Mouse (Mus musculus) midbrain, embryonic 10.5 days (tissue): ENCODE data around the gene Zg16. TPM values are rescaled to one million over a fixed set of nuclear protein-coding genes. Genes with fewer than 3 reads are reported as not detected.
"Not testable (repeated sequence)": the region's sequence is repeated elsewhere in the genome, so short reads cannot be mapped to it uniquely, and the experiment has no call there.

ENCODE experiments used
- DNase-seq: peaks from one replicate; pipeline ENCODE4 v3.0.0-alpha.2; 2017; ENCODE audit warnings: low spot score
- H3K27ac ChIP-seq: fragments of 300-500 bp; sonication (generic); replicated peaks from 2 replicates; pipeline ENCODE4 v1.5.1; 2016; ENCODE audit warnings: mild to moderate bottlenecking
- H3K27me3 ChIP-seq: fragments of 300-500 bp; sonication (generic); 2 replicates; pipeline ENCODE4 v1.6.1; 2016; ENCODE audit warnings: low read depth, mild to moderate bottlenecking; ENCODE audit not compliant: poor library complexity, severe bottlenecking
- H3K36me3 ChIP-seq: fragments of 300-500 bp; sonication (generic); 2 replicates; pipeline ENCODE4 v1.6.1; 2016; ENCODE audit warnings: mild to moderate bottlenecking, moderate library complexity
- H3K4me1 ChIP-seq: fragments of 300-500 bp; sonication (generic); 2 replicates; pipeline ENCODE4 v1.6.1; 2016
- H3K4me3 ChIP-seq: fragments of 300-500 bp; sonication (generic); 2 replicates; pipeline ENCODE4 v1.5.1; 2016; ENCODE audit warnings: mild to moderate bottlenecking, moderate library complexity
- H3K9me3 ChIP-seq: fragments of 300-500 bp; sonication (generic); replicated peaks from 2 replicates; pipeline ENCODE4 v1.6.1; 2016; ENCODE audit warnings: mild to moderate bottlenecking
- WGBS: fragments of 180-500 bp; shearing (Covaris S2); methylation state at CpG from one replicate; pipeline ENCODE4 v1.1.7; 2016; 5-methylcytosine and 5-hydroxymethylcytosine counted together
- polyA plus RNA-seq: library from polyadenylated mRNA; unstranded; fragments of >200 nt; fragmentation: Nextera tagmentation; extraction: Ambion mirVana; gene quantifications from 2 replicates; pipeline ENCODE4 v1.2.1, GENCODE M21; 2016

Zg16 gene
- polyA plus RNA-seq, 1 experiment from 2014 or later: not detected

DNA sequence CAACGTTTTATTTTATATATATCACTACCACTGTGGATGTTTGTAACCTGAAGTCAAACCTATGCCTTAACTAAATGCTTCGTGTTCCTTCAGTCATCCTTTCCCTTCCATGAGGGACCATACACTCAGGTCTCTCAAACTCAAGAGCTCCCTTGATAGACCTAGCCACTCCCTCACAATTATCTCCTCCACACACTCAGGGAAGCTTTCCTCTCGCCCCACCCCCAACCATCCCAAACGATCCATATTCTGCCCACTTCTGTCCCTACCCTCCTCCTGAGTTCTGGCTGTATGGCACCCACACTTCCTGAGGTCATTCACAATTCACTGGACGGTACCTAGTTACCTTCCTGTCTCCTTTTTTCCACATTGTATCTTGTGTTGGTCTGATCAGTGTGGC is 11.4 kb upstream of the Zg16 start:
- Histone ChIP-seq H3K36me3 (no peaks in the 10 kb centered on the region), H3K4me3 (no peak overlapping the region), H3K27me3 (no peaks in the 10 kb centered on the region), H3K9me3 (no peaks in the 10 kb centered on the region), H3K4me1 (no peaks in the 10 kb centered on the region), H3K27ac (no peak overlapping the region)
- no peak for DNase-seq
- 89% methylated on average over 5 of the region's 5 CpGs for WGBS

DNA sequence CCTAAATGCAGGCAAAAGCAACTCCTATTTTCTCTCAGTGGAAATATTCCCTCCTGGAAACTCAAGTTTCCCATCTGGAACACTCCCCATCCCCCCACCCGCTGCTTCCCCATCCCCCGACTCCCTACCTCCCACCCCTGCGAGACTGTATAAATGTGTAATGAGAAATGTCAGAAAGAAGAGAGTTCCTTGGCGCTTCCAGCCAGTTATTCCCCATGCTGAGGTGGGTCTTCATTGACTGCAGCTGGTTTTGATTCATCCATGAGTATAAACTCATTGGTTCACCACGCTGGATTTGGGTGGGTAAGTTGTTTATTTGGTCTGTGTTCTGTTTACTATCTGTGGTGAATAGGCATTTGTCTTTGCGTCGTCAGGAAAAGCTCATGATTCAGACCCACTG is 9.3 kb upstream of the Zg16 start:
- Histone ChIP-seq H3K4me3 (no peak overlapping the region), H3K9me3 (no peaks in the 10 kb centered on the region), H3K27ac (no peak overlapping the region), H3K27me3 (no peaks in the 10 kb centered on the region), H3K36me3 (no peaks in the 10 kb centered on the region), H3K4me1 (peaks cover 11% of the 10 kb centered on the region)
- WGBS: 86% methylated on average over 7 of the region's 7 CpGs
- no peak for DNase-seq

DNA sequence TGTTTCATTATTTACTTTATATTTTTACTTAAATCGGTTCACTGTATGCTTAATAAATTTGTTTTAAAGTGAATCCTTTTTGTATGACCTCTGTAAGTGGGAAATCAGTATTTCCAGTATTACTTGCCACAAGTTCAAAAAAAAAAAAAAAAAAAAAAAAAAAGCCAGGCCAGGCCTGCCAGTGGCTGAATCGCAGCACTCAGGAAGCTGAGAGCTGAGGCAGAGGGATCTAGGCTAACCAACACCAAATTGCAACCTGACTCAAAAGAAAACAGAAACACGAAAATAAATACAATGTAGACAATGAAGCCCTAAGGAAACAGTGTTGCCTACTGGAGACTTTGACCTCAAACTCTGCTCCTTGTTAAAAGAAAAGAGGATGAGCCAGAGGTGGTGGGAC is 6.8 kb upstream of the Zg16 start:
- no peaks in the 10 kb centered on the region for H3K27me3 ChIP-seq
- no peaks in the 10 kb centered on the region for H3K36me3 ChIP-seq
- WGBS: 81% methylated on average over 3 of the region's 3 CpGs
- no peak overlapping the region for H3K27ac ChIP-seq
- no peak overlapping the region for H3K4me3 ChIP-seq
- no peak for DNase-seq
- peaks cover 31% of the 10 kb centered on the region for H3K4me1 ChIP-seq
- H3K9me3 ChIP-seq: no peaks in the 10 kb centered on the region

DNA sequence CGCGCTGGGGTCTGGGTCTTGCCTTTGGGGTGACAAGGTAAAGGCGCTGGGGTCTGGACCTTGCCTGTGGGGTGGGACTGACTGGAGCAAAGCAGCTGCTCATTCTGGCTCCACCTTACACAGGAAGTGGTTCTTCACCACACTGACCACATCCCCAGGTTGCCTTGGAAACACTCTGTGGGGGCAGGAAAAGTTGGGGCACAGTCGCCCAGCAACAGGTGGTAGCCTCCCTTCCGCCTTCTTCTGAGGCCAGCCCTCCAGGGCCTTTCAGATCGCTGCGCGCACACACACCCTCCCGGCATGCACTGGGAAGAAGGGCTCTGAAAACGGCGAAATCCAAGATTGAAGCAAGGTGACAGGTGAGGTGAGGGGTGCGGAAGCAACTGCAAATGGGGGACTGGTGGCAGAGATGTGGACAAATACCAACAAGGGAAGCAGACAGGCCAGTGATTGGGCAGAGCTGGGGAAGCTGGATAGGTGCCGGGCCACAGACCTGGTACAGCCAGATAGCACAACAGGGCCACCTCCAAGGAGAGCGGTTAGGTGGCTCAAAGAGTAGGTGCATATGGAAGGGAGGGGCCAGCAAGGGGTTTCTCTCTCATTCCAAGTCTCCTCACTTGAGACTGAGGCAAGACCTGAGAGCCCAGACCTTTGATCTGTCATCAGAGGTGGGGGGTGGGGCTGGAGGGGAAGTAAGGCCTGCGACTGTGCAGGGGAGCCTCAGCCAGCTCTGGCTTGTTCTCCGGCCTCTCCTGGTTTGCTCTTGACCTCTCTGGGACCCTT is 4.2 kb upstream of the Zg16 start, which contains the start of gene AI467606:
Gene AI467606, plus strand, starts transcription at position 246 of the 783 bp plus-strand sequence.
- Histone ChIP-seq H3K36me3 (no peaks in the 10 kb centered on the region), H3K27ac (peak within 1 kb of the TSS; percentile 58), H3K27me3 (no peaks in the 10 kb centered on the region), H3K9me3 (no peaks in the 10 kb centered on the region), H3K4me1 (peaks cover 34% of the 10 kb centered on the region), H3K4me3 (peak within 1 kb of the TSS; percentile 14; the same call in 1 of the 2 replicates)
- 80% methylated on average over 16 of the region's 16 CpGs for WGBS
- DNase-seq: no peak

DNA sequence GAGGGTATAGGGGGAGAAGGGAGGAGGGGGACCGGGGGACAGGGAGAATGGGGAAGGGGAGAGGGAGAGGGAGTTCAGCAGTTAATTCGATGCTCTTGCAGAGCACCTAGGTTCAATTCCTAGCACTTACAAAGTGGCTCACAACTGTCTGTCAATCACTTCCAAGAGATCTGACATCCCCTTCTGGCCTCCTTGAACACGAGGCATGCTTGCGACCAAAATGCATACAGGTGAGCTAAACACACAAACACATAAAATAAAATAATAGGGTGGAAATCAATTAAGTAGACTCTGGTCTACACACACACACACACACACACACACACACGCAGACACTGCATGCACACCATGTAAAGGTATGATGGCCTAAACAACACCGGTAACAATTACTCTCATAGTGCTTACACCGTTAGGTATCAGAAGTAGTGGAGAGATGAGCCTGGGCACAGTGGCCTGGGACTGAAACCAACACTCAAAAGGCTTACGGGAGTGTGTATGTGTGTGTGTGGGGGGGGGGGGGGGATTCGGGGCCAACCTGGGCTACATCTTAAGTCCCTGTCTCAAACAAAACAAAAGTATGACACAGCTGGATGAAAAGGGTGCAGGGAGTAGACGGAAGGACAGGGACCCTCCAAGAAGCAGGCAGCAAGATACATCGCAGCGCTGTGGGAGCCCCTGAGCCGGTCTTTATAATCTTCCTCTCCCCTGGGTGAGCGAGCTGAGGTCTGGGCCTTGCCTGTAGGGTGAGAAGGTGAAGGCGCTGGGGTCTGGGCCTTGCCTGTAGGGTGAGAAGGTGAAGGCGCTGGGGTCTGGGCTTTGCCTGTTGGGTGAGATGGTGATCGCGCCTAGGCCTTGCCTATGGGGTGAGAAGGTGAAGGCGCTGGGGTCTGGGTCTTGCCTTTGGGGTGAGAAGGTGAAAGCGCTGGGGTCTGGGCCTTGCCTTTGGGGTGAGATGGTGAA is 3.3 kb upstream of the Zg16 start:
- Histone ChIP-seq H3K27me3 (no peaks in the 10 kb centered on the region), H3K4me3 (no peak overlapping the region), H3K9me3 (no peaks in the 10 kb centered on the region), H3K27ac (0 out of 2 replicates have a peak overlapping the region, but pooled peaks have one; percentile 42), H3K36me3 (no peaks in the 10 kb centered on the region), H3K4me1 (peaks cover 34% of the 10 kb centered on the region)
- 83% methylated on average over 19 of the region's 20 CpGs for WGBS
- DNase-seq: no peak

DNA sequence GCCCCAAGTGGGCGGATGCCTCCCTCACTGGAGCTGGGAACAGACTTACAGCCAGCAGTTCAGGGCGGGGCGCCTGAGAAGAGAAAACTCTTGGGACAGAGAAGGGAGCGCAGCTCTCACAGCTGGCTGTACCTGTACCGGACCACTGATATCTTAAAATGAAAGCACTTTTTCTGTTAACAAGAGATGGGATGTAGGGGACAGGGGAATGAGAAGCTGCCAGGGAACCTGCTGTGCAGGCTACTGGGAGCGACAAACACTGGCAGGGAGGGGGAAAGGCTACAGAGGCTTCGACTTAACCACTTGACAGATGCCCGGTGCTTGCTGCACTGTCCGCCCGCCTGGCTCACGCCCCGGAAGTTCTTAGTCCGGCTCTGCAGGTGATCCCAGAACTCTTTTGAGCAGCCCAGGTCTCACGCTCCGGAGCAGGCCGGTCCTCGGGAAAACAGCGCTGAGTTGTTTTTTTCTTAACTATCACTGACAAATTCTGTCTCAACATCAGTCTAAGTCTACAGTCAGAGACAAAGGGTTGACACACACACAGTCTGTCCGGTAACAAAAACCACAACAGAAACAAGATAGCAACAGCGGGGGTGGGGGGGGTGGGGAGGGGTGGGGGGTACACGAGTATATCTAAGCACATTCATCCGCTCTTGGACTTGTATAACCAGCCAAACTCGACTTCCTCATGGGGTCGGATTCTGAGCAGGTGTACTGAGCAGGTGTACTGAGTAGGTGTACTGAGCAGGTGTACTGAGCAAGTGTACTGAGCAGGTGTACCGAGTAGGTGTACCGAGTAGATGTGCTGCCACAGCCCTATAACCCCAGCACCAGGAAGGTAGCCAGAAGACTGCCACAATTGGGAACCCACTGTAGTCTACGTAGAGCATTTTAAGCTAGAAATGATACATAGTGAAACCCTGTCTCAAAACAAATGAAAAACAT is 2.0 kb upstream of the Zg16 start:
- 20% methylated on average over 27 of the region's 27 CpGs for WGBS
- Histone ChIP-seq H3K27me3 (no peaks in the 10 kb centered on the region), H3K36me3 (no peaks in the 10 kb centered on the region), H3K9me3 (no peaks in the 10 kb centered on the region), H3K4me3 (peak overlapping the region; percentile 43), H3K27ac (peak overlapping the region; percentile 75), H3K4me1 (peaks cover 34% of the 10 kb centered on the region)
- DNase-seq: peak; percentile 34

DNA sequence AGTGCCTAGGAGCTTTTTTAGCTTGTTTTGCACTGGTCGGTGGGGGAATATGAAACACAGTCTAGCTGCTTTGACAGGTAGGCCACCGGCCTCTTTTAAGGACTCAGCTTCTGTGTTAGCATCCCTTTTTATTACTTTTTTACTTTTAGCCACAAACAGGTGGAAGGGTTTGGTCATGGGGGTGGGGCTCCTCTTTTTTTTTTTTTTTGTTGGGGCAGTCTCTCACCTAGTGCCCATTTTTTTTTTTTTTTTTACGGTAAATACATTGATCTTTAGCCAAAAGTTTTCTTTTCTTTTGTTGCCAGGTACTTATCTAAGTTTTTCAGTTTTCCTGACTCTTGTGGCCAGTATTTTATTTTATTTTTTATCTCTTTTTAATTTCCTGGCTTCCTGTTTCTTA is 955 bp upstream of the Zg16 start:
- Histone ChIP-seq H3K36me3 (no peaks in the 10 kb centered on the region), H3K27ac (no peak overlapping the region), H3K9me3 (no peaks in the 10 kb centered on the region), H3K4me3 (no peak overlapping the region), H3K4me1 (peaks cover 34% of the 10 kb centered on the region), H3K27me3 (no peaks in the 10 kb centered on the region)
- DNase-seq: no peak
- WGBS: 89% methylated on average over 3 of the region's 3 CpGs

DNA sequence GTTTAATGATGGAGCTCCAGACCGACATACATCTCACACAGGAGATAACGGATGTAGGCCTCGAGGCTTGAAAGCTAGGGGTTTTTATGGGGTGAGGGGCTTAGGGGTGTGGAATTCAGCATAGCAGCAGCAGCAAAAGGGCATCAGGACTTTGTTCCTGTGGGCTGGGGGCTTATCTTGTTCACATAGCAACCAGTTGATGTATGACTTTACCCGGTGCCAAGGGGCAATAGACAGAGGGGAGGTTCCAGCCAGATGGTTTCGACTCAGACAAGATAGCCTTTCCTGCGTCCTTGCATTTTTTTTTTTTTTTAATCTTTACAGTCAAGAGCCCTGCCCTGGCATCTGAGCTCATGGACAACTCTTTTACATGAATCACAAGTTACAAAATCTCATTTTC is 1.4 kb downstream of the Zg16 start:
- not testable (repeated sequence) for H3K27ac ChIP-seq, DNase-seq, H3K27me3 ChIP-seq, H3K9me3 ChIP-seq, H3K36me3 ChIP-seq, H3K4me3 ChIP-seq
- H3K4me1 ChIP-seq: peaks cover 17% of the 10 kb centered on the region
- WGBS: 87% methylated on average over 6 of the region's 6 CpGs

DNA sequence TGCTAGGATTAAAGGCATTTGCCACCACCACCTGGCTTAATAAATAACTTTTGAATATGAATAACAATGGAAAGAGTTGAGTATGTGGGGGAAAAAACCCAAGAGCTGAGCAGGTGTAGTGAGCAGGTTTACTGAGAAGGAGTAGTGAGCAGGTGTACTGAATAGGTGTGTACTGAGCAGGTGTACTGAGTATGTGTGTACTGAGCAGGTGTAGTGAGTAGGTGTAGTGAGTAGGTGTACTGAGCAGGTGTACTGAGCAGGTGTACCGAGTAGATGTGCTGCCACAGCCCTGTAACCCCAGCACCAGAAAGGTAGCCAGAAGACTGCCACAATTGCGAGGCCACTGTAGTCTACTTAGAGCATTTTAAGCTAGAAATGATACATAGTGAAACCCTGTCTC is 2.3 kb downstream of the Zg16 start:
- Histone ChIP-seq H3K27ac (no peak overlapping the region), H3K4me1 (peaks cover 12% of the 10 kb centered on the region), H3K4me3 (no peak overlapping the region), H3K27me3 (no peaks in the 10 kb centered on the region), H3K9me3 (no peaks in the 10 kb centered on the region), H3K36me3 (no peaks in the 10 kb centered on the region)
- whole genome bisulfite sequencing: 86% methylated on average over 2 of the region's 2 CpGs
- DNase-seq: no peak

DNA sequence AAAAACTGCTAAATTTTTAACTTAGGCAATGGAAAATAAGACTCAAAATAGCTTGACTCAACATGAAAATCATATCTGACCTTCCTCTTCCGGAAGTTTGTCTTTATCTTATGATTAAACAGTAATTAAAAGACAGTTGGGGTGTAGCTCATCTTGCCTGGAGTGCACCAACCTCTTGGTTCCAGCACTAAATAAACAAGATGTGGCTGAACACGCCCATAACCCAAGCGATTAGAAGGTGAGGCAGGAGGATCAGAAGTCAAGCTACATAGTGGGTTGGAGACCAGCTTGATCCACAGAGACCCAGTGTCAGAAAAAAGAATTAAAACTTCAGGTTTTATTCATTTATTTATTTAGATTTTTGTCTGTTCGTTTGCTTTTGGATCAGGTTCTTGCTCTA is 3.4 kb downstream of the Zg16 start:
- Histone ChIP-seq H3K9me3 (no peaks in the 10 kb centered on the region), H3K36me3 (no peaks in the 10 kb centered on the region), H3K27ac (no peak overlapping the region), H3K27me3 (no peaks in the 10 kb centered on the region), H3K4me1 (peaks cover under 1% of the 10 kb centered on the region), H3K4me3 (no peak overlapping the region)
- DNase-seq: no peak
- 88% methylated on average over 4 of the region's 4 CpGs for WGBS

DNA sequence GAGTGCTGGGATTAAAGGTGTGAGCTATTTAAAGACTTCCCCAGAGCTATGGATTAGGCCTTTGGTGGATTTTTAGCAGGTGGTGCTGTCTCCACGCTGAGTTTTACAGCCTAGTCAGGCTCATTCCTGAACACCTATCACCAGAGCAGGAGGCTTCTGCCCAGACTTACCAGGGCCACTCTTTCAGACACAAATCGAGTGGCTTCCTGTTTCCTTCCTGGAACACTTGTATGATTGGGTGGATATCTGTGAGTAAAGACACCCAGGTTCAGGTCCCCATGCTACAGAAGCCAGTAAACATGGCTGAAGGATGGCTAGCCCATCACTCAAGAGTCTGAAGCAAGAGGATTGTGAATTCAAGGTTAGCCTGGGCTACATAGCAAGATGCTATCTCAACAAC is 4.1 kb downstream of the Zg16 start:
- Histone ChIP-seq H3K9me3 (no peaks in the 10 kb centered on the region), H3K27me3 (no peaks in the 10 kb centered on the region), H3K36me3 (no peaks in the 10 kb centered on the region), H3K4me1 (no peaks in the 10 kb centered on the region), H3K27ac (no peak overlapping the region), H3K4me3 (no peak overlapping the region)
- no peak for DNase-seq
- 60% methylated on average over 2 of the region's 2 CpGs for WGBS

DNA sequence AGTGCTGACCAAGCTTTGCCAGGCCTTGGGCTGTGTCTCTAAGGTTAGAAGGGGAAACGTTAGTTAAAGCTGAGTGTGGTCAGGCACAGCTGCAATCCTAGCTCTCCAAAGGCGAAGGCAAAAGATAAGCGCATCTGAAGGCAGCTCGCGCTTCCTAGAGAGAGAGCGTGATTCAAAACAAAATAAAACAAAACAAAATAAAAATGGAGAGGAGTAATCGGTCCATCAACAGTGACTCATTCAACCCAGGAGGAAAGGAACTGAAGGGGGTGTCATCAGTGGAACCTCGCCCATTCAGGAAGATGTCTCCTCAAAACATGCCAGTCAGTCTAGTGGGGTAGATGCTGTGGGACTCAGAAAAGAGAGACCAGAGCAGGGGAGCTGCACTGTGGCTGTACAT is 4.9 kb downstream of the Zg16 start:
- WGBS: 85% methylated on average over 8 of the region's 8 CpGs
- DNase-seq: no peak
- Histone ChIP-seq H3K4me3 (no peak overlapping the region), H3K9me3 (no peaks in the 10 kb centered on the region), H3K4me1 (no peaks in the 10 kb centered on the region), H3K27me3 (no peaks in the 10 kb centered on the region), H3K27ac (no peak overlapping the region), H3K36me3 (no peaks in the 10 kb centered on the region)
